Mouse (Mus musculus) 3T3-L1 (cell line): ENCODE data around the gene Mapk12.

Source experiments
- DNase-seq: peaks from one replicate; pipeline ENCODE4 v3.0.0-alpha.2; 2015; ENCODE audit warnings: low read depth, low spot score

The Mapk12 gene

GRCm38 (mm10) chr15:89098616-89099015, 41.9 kb downstream of the Mapk12 start:
- DNase-seq: no peak

- no peak for DNase-seq
Observed at GRCm38 (mm10) chr15:89097450-89097849, 43.1 kb downstream of the Mapk12 start.

GRCm38 (mm10) chr15:89092181-89092580, 48.3 kb downstream of the Mapk12 start:
- no peak for DNase-seq

- DNase-seq: peak; percentile 74
Observed at GRCm38 (mm10) chr15:89090662-89091061, 49.8 kb downstream of the Mapk12 start.

- peak; percentile 24 for DNase-seq
Observed at GRCm38 (mm10) chr15:89089248-89090051, 51.1 kb downstream of the Mapk12 start.

GRCm38 (mm10) chr15:89088607-89089247, 51.8 kb downstream of the Mapk12 start, which contains the start of gene Selenoo:
Gene Selenoo, plus strand, starts transcription at chr15:89089084.
- peak; percentile 93 for DNase-seq

- no peak for DNase-seq
Observed at GRCm38 (mm10) chr15:89084826-89085225, 55.7 kb downstream of the Mapk12 start.

GRCm38 (mm10) chr15:89083906-89084305, 56.6 kb downstream of the Mapk12 start:
- DNase-seq: no peak
